Mouse (Mus musculus) hindbrain, embryonic 14.5 days (tissue): ENCODE data around the gene Map2k2. TPM values are rescaled to one million over a fixed set of nuclear protein-coding genes. Genes with fewer than 3 reads are reported as not detected.

Source experiments
- ATAC-seq: fragments of 200-750 bp; cut with Nextera tagmentation; 2 replicates; pipeline ENCODE4 v1.8.0; 2017; ENCODE audit warnings: moderate number of reproducible peaks, mild to moderate bottlenecking, moderate TSS enrichment, moderate library complexity; ENCODE audit not compliant: low FRiP score
- DNase-seq: peaks from one replicate; pipeline ENCODE4 v3.0.0-alpha.2; 2015; ENCODE audit warnings: low spot score
- H3K27ac ChIP-seq: fragments of 300-500 bp; sonication (generic); 2 replicates; pipeline ENCODE4 v1.5.1; 2014; ENCODE audit warnings: mild to moderate bottlenecking, moderate library complexity
- H3K27me3 ChIP-seq: fragments of 300-500 bp; sonication (generic); 2 replicates; pipeline ENCODE4 v1.6.1; 2014; ENCODE audit warnings: mild to moderate bottlenecking, low read length, mixed read lengths; ENCODE audit not compliant: control insufficient read depth, insufficient read depth
- H3K36me3 ChIP-seq: fragments of 300-500 bp; sonication (generic); replicated peaks from 2 replicates; pipeline ENCODE4 v1.6.1; 2014; ENCODE audit not compliant: control insufficient read depth, insufficient read depth
- H3K4me1 ChIP-seq: fragments of 300-500 bp; sonication (generic); replicated peaks from 2 replicates; pipeline ENCODE4 v1.6.1; 2014; ENCODE audit warnings: antibody characterized with exemption, low read length, mixed read lengths; ENCODE audit not compliant: control insufficient read depth, insufficient read depth
- H3K4me2 ChIP-seq: fragments of 300-500 bp; sonication (generic); replicated peaks from 2 replicates; pipeline ENCODE4 v1.6.1; 2014; ENCODE audit warnings: mild to moderate bottlenecking, moderate library complexity
- H3K4me3 ChIP-seq: fragments of 300-500 bp; sonication (generic); replicated peaks from 2 replicates; pipeline ENCODE4 v1.5.1; 2014; ENCODE audit warnings: mild to moderate bottlenecking, low read length
- H3K9ac ChIP-seq: fragments of 300-500 bp; sonication (generic); 2 replicates; pipeline ENCODE4 v1.6.1; 2014
- H3K9me3 ChIP-seq: fragments of 300-500 bp; sonication (generic); 2 replicates; pipeline ENCODE4 v1.6.1; 2016; ENCODE audit warnings: low read length; ENCODE audit not compliant: control insufficient read depth
- WGBS: fragments of 180-500 bp; shearing (Covaris S2); extraction: QIAGEN DNeasy Blood & Tissue Kit; methylation state at CpG from one replicate; pipeline ENCODE4 v1.1.7; 2014; 5-methylcytosine and 5-hydroxymethylcytosine counted together
- polyA plus RNA-seq: library from polyadenylated mRNA; unstranded; fragments of >200 nt; fragmentation: Nextera tagmentation; extraction: Ambion mirVana; gene quantifications from 2 replicates; pipeline ENCODE4 v1.2.1, GENCODE M21; 2014

Map2k2 gene
- polyA plus RNA-seq, 1 experiment from 2014 or later = 222 TPM

GRCm38 (mm10) chr10:81072290-81072689, 33.4 kb upstream of the Map2k2 start:
- Histone ChIP-seq H3K9me3 (no peaks in the 10 kb centered on the region), H3K4me1 (peaks cover 17% of the 10 kb centered on the region), H3K4me2 (no peak overlapping the region), H3K27ac (no peak overlapping the region), H3K9ac (no peak overlapping the region), H3K27me3 (no peaks in the 10 kb centered on the region), H3K4me3 (no peak overlapping the region), H3K36me3 (peaks cover 35% of the 10 kb centered on the region)
- ATAC-seq (no peak), DNase-seq (no peak)
- WGBS = 94% methylated on average over 8 of the region's 8 CpGs

DNA sequence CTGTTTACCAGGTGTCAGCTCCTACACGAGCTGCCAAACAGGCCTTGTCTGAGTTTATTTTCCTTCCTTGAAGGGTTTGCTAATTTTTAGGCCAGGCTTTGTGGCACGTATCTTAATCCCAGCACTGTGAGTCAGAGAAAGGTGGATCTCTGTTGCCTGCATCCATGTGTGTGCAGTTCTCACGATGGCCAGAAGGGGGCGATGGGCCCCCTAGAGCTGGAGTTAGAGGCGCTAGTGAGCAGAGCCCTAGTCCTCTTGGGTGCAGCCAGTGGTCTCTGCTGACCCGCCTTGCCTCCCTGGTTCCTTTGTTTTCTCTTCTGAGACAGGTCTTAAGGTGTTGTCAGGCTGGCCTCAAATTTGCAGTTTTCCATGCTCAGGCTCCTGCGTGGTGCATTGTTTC, 32.3 kb upstream of the Map2k2 start:
- no peak overlapping the region for H3K9ac ChIP-seq
- H3K27ac ChIP-seq = no peak overlapping the region
- no peak overlapping the region for H3K4me3 ChIP-seq
- no peak for DNase-seq
- peaks cover 17% of the 10 kb centered on the region for H3K4me1 ChIP-seq
- no peaks in the 10 kb centered on the region for H3K27me3 ChIP-seq
- ATAC-seq = no peak
- H3K36me3 ChIP-seq = peaks cover 47% of the 10 kb centered on the region
- WGBS = 68% methylated on average over 7 of the region's 7 CpGs
- no peaks in the 10 kb centered on the region for H3K9me3 ChIP-seq
- no peak overlapping the region for H3K4me2 ChIP-seq

GRCm38 (mm10) chr10:81075734-81076133, 30.0 kb upstream of the Map2k2 start:
- no peaks in the 10 kb centered on the region for H3K9me3 ChIP-seq
- no peak overlapping the region for H3K27ac ChIP-seq
- no peak overlapping the region for H3K4me2 ChIP-seq
- 61% methylated on average over 8 of the region's 8 CpGs for WGBS
- H3K27me3 ChIP-seq = no peaks in the 10 kb centered on the region
- no peak for DNase-seq
- ATAC-seq = no peak
- peaks cover 8% of the 10 kb centered on the region for H3K4me1 ChIP-seq
- peaks cover 70% of the 10 kb centered on the region for H3K36me3 ChIP-seq
- H3K9ac ChIP-seq = no peak overlapping the region
- no peak overlapping the region for H3K4me3 ChIP-seq

GRCm38 (mm10) chr10:81076356-81076755, 29.4 kb upstream of the Map2k2 start:
- Histone ChIP-seq H3K4me2 (no peak overlapping the region), H3K36me3 (peaks cover 76% of the 10 kb centered on the region), H3K27me3 (no peaks in the 10 kb centered on the region), H3K9ac (no peak overlapping the region), H3K4me3 (no peak overlapping the region), H3K27ac (no peak overlapping the region), H3K9me3 (no peaks in the 10 kb centered on the region), H3K4me1 (peaks cover 1% of the 10 kb centered on the region; the same call in 1 of the 2 replicates)
- no peak for DNase-seq
- ATAC-seq = no peak
- WGBS = 94% methylated on average over 1 of the region's 1 CpGs

GRCm38 (mm10) chr10:81077916-81078315, 27.8 kb upstream of the Map2k2 start:
- DNase-seq (no peak), ATAC-seq (no peak)
- Histone ChIP-seq H3K36me3 (peaks cover 90% of the 10 kb centered on the region), H3K27ac (no peak overlapping the region), H3K9me3 (no peaks in the 10 kb centered on the region), H3K4me2 (no peak overlapping the region), H3K27me3 (no peaks in the 10 kb centered on the region), H3K4me3 (no peak overlapping the region), H3K4me1 (no peaks in the 10 kb centered on the region), H3K9ac (no peak overlapping the region)
- WGBS = 97% methylated on average over 11 of the region's 11 CpGs

- Histone ChIP-seq H3K27me3 (no peaks in the 10 kb centered on the region), H3K4me3 (no peak overlapping the region), H3K36me3 (peaks cover 77% of the 10 kb centered on the region), H3K27ac (no peak overlapping the region), H3K4me1 (no peaks in the 10 kb centered on the region), H3K4me2 (no peak overlapping the region), H3K9ac (no peak overlapping the region), H3K9me3 (no peaks in the 10 kb centered on the region)
- ATAC-seq (no peak), DNase-seq (no peak)
- WGBS = 91% methylated on average over 31 of the region's 31 CpGs
Measured at GRCm38 (mm10) chr10:81080008-81080655, 25.6 kb upstream of the Map2k2 start.

- Histone ChIP-seq H3K36me3 (peaks cover 61% of the 10 kb centered on the region), H3K27ac (no peak overlapping the region), H3K27me3 (no peaks in the 10 kb centered on the region), H3K9me3 (no peaks in the 10 kb centered on the region), H3K4me2 (no peak overlapping the region), H3K4me3 (no peak overlapping the region), H3K9ac (no peak overlapping the region), H3K4me1 (no peaks in the 10 kb centered on the region)
- ATAC-seq = peak; percentile 32; the same call in 1 of the 2 replicates
- WGBS = 87% methylated on average over 7 of the region's 7 CpGs
- peak; percentile 77 for DNase-seq
Measured at GRCm38 (mm10) chr10:81082168-81082960, 23.4 kb upstream of the Map2k2 start.

- Histone ChIP-seq H3K4me1 (no peaks in the 10 kb centered on the region), H3K27ac (no peak overlapping the region), H3K27me3 (no peaks in the 10 kb centered on the region), H3K4me2 (no peak overlapping the region), H3K9ac (no peak overlapping the region), H3K9me3 (no peaks in the 10 kb centered on the region), H3K4me3 (no peak overlapping the region), H3K36me3 (peaks cover 14% of the 10 kb centered on the region)
- ATAC-seq = no peak
- no peak for DNase-seq
- 54% methylated on average over 2 of the region's 2 CpGs for WGBS
Measured at GRCm38 (mm10) chr10:81087021-81087420, 18.7 kb upstream of the Map2k2 start.

DNA sequence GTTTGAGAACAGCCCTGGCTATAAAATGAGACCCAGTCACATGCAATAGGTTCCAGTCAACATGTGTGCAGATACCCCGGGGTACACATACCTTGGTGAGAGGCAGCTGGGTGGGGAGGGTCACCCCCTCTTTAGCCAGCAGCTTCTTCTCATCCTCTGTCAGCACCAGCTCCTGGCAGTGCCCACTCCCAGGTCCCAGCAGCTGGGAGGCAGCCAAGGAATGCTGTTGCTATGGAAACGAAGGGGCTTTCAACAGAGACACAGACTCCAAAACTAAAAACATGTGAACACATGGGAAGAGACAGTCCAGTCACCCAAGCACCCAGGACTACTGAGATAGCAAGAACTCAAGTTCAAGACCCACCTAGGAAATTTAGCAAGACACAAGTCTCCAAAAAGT, 16.5 kb upstream of the Map2k2 start:
- DNase-seq (peak; percentile 75), ATAC-seq (peak; percentile 9; the same call in 1 of the 2 replicates)
- H3K27me3 ChIP-seq = no peaks in the 10 kb centered on the region
- H3K36me3 ChIP-seq = no peaks in the 10 kb centered on the region
- H3K4me2 ChIP-seq = no peak overlapping the region
- WGBS = 64% methylated on average over 2 of the region's 2 CpGs
- no peak overlapping the region for H3K9ac ChIP-seq
- no peak overlapping the region for H3K27ac ChIP-seq
- no peak overlapping the region for H3K4me3 ChIP-seq
- H3K9me3 ChIP-seq = no peaks in the 10 kb centered on the region
- no peaks in the 10 kb centered on the region for H3K4me1 ChIP-seq
